Mouse (Mus musculus) urinary bladder, postnatal 36 days (tissue): Measurements from ENCODE around the gene Ssr1.
A peak's percentile ranks its signal among the peaks of the same experiment; 100 is the strongest.

Experiments
- DNase-seq, 2 experiments: peaks; one replicate each; pipeline ENCODE4 v3.0.0; 2022; ENCODE audit warnings: low spot score in 2 of 2, mixed read lengths in 1 of 2

Gene Ssr1

DNA sequence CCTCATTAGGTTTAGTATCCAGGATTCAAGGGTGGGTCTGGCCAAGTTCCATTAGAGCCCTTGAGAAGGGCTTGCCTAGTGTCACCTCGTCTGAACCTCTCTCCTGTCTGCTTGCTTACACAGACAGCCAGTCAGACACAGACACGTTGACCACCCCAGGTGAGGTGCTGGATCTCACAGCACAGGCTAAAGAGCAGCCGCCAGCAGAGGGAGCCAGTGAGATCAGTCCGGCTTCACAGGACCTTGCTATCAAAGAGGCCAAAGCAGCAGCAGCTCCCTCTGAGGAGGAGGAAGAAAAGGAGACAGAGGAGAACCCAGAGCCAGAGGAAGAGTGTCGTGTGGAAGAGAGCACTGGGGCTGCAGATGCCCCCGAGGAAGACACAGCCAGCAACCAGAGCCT, 47.3 kb downstream of the Ssr1 start:
- peak; percentile 75 to 78 for DNase-seq

DNA sequence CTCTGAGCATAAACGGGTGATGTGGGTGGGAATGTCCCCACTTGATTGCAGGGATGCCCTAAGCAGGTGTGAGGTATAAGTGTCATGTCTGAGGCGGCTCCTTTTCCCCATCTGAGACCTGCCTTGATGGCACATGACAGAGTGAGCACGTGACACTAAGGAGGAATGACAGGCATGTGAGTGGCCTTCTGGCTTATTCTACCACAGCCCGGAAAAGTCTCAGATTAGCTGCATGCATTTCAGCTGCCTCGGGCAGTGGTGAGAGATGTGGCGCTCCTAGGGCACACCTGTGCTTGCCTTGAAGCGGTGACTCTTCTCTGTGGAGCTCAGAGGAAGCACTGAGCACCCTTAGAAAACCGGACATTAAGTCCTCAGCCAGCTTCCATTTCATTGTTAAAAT, 48.6 kb downstream of the Ssr1 start:
- DNase-seq: no peak

DNA sequence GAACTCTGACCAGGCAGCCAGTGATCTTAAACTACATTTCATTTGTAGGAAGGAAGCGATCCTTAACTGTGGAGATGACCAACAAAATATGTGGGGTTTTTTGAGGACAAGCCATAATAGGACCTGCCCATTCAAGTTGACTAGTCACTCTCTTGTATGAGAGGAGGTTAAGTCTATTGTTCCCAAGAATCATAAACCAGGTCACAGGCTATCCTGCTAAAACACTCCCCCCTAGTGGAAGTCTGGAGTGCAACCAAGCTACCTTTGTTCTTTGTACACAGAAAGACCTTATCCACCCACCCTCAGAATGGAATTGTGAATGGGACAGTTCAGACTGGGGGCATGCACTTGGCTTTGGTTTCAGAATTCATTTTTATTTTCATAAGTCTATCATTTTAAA, 49.7 kb downstream of the Ssr1 start:
- DNase-seq: no peak

DNA sequence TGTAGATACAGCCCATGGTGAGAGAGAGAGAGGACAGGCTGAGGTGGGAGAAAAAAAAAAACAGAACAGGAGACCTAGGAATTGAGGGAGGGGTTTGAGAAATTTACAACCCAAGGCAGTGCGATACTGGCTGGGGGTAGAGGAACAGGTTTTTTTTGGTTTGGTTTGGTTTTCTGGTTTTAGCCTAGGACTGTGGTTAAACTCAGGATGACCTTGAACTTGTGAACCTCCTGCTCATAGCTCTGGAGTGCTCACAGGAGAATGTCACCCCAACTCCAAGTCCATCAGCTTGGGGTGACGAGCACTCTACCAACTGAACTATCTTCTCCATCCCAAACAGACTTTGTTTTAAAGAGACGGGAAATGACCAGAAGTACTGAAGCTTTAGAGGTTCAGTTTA, 50.6 kb downstream of the Ssr1 start:
- DNase-seq: no peak

DNA sequence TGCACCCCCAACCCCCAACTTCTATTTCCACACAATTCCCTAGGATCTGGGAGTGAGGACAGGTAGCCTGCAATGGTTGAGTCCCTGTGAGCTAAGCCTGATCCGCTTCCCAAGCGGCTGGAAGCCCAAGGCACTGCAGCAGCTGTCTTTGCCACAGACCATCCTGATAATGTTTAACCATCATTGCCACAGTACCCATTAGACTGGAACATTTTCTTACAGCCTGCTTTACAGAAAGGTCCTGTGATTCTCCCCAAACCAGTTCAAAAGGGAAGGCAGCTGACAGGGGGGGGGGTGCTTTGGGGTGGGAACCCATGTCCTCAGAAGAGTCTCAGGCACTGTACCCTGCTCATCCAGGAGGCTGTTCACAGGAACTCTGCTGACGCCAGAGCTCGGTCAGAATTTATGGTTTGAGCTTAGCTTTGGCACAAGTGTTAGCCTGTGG, 51.1 kb downstream of the Ssr1 start:
- no peak for DNase-seq

DNA sequence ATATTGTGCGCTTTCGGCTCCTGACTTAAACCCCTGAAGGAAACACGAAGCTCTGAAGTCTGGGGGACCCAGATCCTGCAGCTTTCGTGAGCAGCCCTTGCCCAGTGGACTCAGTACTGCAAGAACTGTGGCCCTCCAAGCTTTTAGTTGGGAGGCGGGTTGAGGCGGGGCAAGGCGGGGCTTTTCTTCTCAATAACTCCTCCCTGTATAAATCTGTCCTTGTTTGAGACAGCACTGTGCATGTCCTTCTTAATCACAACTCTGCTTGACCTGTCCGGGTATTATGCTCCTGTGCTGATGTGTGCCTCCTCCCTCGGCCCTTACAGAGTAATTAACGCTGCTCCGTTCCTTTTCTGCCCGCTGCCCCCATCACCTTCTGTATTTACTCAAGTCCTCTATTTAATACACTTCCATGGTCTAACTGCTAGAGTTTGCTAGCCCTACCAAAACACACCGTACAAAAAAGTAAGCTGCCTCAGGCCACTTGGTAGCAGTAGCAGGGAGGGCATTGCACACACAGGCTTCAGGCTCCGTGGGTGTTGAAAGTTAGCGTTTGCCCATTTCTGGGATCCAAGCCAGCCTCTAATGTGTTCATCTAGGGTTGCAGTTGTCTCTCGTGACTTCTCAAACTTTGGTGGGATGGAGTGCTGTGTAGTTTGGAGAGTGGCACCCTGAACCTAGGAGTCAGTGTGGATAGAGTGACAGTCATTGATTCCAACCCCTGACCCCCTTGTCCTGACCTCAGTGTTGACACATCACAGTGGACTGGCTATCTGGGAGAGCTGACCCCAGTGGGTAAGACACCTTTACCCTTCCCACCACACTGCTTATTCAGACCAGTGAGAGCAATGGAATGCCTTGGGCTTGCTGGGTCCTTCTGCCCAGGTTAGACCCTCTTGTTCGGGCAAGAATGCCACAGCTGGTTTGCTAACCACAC, 51.8 kb downstream of the Ssr1 start:
- no peak for DNase-seq

DNA sequence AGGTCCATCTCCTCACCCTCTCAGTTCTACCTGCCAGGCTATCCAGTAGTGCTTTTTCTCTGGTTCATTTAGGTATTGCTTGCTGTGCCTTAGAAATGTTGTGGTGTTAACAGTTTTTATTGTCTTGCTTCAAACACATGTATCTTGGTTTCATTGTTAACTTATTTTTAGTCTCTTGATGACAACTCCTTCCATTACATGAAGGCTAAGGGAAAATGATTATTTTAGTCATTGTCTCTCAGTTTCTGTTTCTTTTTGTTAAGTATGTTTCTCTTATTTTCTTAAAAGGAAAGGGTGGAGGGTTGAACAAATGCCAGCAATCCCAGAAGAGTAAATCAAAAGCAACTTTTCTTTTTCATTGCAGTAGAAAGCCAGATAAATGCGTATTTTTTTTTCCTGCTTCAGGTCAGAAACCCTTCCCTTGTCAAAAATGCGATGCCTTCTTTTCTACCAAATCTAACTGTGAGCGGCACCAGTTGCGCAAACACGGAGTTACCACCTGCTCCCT, 52.8 kb downstream of the Ssr1 start:
- no peak for DNase-seq

DNA sequence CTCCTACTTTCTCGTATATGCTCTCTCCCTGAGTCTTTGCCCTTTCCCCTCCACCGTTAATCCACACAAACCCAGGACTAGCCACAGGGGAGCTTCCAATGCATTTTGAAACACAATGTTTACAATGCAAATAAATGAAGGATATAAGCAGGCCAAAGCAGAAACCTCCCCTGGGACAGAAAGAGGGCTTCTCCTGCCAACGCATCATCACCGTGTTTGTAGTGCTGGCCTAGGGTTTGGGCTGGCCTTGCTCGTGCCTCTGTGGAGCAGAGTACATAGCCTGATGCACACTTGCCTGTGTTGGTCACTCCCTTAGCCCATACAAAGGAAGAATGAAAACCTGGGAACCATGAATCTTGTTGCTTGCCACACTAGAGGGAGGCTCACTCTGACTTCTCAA, 53.4 kb downstream of the Ssr1 start:
- DNase-seq: no peak

DNA sequence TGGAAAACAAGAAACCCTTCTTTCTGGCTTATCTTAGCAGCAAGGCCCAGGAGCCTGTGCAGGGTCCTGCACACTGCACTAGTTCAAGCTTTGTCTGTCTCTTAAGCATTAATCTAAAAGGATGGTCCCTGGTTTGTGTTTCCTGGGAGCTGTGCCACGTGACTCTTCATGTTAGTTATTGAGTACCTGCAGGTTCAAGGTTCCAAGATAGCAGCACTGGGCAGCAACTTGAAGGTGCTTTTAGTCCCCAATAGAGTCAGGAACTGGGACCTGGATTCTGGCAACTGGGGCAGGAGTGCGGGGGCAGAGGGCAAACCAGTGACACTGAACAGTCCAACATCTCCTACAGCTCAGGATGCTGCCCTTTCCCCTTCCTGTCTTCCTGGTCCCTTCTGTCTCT, 53.9 kb downstream of the Ssr1 start:
- DNase-seq: no peak

DNA sequence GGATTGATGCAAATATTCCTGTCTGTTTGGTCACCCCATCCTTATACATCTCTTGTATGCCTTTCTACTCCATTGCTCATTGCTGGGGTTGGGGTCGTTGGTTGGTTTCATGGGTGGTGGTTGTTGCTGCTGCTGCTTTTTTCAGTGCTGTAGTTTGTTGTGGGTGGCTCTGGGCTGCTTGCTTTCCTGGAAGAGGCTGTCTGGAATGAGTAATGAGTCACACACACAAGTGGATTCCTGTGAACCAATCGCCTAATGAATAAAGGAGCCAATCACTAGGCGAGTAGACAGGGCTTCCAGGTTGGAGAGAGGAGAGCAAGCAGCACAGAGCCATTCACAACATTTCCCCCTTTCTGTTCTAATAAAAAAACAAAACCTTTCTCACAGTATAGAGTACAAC, 57.7 kb downstream of the Ssr1 start:
- DNase-seq: no peak

DNA sequence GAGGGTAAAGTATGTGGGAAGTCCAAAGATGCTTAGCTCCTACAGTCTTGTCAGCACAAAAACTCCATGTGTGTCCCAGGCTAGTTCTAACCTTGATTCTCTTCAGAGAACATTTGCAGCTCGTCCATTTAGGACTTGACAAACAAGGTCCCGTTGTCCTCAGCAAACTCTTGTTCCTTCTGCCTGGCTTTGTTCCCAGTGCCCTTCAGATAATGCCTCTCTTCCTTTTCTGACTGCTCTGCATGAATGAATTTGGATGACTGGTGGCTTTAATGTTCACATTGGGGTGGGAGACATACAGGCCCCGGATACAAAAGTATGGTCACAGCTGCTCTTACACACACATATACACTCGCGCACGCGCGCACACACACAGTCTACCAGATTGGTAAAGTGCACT, 59.1 kb downstream of the Ssr1 start:
- no peak for DNase-seq

DNA sequence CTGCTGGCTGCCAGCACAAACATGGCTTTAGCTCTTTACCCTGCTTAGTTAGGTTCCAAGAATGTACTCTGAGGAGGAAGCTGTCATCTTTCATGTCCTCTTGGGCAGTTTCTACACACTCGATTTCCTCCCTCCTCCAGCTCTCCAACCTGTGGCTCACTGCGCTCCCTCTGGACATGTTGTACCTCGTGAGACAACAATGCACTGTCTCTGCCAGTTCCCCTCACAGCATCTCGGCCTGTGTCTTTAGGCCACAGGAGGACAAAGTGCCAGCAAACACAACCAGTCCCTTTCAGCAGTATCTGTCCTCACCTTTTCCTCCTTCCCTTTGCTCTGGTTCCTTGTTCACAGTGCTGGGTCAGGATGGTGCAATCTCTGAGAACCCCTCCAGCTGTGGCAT, 59.9 kb downstream of the Ssr1 start:
- no peak for DNase-seq

DNA sequence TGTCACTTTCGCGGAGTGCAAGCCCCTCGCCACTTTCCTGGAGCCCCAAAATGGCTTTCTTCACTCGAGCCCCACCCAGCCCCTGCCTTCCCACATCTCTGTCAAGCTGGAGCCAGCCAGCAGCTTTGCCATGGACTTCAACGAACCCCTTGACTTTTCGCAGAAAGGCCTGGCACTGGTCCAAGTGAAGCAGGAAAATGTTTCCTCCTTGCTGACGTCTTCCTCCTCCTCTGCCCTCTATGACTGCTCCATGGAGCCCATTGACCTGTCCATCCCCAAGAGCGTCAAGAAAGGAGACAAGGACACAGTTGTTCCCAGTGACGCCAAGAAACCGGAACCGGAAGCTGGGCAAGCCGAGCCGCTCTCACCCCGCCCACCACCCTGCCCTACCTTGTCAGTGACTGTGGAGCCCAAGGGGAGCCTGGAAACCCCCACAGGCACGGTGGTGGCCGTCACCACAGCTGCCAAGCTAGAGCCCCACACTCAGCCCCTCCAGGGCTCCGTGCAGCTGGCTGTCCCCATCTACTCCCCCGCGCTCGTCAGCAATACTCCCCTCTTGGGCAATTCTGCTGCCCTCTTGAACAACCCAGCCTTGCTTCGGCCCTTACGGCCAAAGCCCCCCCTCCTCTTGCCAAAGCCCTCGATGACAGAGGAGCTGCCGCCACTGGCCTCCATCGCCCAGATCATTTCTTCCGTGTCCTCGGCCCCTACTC, 62.7 kb downstream of the Ssr1 start:
- no peak for DNase-seq

DNA sequence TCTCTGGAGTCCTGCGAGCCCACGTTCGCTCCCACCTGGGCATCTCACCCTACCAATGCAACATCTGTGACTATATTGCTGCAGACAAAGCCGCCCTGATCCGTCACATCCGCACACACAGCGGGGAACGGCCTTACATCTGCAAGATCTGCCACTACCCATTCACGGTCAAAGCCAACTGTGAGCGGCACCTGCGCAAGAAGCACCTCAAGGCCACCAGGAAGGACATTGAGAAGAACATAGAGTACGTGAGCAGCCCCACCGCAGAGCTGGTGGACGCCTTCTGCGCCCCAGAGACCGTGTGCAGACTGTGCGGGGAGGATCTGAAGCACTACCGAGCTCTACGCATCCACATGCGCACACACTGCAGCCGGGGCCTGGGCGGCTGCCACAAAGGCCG, 63.4 kb downstream of the Ssr1 start:
- DNase-seq: no peak

DNA sequence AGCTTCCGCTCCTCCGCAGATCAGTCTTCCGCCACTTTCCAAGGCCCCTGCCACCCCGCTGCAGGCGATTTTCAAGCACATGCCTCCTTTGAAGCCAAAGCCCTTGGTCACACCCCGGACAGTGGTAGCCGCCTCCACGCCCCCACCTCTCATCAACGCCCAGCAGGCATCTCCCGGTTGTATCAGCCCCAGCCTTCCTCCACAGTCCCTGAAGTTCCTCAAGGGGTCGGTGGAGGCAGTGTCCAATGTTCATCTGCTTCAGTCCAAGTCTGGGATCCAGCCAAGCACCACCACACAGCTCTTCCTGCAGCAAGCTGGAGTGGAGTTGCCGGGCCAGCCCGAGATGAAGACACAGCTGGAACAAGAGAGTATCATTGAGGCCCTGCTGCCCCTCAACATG, 63.9 kb downstream of the Ssr1 start:
- DNase-seq: no peak

DNA sequence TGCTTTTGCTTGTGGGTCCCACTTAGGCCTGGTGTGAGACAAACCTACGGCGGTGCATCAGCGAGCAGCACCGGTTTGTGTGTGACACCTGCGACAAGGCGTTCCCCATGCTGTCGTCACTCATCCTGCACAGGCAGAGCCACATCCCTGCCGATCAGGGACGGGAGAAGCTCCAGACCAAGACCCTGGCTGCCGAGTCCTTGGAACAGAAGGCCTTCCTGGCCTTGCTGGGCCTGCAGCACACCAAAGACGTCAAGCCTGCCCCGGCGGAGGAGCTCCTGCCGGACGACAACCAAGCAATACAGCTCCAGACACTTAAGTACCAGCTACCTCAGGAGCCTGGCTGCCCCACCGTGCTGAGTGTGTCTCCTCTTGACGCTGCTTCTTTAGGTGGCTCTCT, 64.5 kb downstream of the Ssr1 start:
- DNase-seq: no peak

DNA sequence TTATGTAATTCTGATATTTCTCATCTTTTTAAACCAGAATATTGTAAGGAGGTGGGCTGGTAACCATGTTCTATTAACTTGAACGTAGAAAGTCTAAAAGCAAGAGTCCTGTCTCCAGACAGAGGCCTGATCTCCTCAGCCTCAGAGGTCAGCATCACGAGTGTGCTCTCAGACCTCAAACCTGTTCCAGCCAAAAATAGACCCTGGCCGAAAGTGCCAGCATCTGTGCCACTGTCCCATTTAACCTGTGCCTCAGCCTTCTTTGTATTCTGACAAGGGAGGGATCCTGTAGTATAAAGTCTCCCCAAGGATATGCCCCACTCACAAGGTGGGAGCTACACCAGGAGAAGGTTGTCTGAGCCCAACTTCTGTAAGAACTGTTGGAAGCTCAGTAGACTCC, 67.6 kb downstream of the Ssr1 start:
- no peak for DNase-seq

DNA sequence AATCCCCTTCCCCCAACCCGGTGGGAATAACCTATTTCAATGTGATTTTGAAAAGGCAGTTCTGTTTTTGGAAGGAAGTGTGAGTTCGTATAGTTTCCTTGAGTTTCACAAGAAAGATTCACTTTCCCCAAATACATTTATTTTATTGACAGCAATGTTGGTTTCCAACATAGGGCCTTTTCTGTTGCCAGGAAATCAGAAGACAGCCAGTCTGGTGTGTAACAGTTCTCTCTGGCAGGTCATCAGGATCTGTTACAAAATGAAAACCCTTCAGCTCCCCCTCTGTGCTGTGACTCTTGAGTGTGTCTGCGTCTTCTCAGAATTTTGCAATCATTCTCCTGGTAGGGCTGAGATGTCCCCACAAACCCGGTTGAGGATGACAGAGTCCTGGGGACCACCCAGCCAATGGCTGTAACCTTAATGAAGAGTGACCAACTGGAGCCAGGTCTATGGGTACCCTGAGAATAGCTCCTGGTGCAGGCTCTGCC, 69.5 kb downstream of the Ssr1 start:
- no peak for DNase-seq

DNA sequence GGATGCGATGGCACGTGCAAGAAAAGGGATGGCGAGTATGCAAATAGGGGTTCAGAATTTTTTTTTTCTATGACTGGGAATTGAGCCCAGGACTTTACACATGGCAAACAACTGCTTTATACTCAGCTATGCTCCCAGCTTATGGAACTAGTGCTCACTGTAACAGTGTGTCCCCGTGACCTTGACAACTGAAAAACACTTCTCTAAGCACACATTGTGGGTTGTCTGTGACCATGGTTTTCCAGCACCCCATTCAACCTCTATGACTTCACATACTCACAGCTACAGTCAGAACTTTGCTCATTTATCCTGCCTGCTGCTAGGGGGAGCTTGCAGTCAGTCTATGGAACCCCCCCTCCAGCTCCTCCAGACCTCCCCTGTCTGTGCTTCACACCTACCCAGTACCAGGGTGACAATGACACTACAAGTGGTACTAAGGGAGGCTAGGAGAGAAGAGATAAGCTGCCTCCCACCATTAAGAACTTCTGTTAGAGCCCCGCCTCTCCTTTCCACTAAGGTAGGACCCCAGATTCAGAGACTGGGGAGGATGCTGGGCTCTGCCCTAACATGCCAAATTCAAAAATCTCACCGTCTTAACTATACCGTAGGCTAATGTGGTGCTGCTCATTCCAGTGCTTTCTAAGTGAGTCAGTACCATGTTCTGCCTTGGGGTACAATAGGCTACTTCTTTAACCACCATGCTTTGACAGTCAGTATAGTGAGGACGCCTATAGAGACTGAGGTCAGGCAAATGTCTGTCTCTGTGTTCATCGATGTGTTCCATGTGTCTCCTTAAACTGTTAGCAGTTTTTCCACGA, 70.2 kb downstream of the Ssr1 start:
- DNase-seq: no peak

DNA sequence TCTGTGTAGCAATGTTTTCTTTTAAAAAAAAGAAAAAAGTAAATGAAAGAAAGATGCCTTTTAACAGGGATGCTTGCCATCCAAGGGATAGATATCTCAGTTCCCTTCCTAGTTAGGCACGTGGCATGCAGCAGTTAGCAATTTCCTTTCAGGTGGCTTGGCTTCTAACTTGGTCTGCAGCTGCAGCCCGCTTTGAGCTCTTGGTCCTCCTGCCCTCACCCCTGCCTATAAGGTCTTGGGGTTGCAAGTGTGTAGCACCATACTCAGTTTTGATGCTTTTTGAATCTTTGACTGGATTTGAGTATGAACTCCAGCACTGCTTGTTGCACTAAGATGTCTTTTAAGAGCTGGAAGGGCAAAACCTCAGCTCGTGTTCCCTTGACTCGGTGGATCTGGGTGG, 70.9 kb downstream of the Ssr1 start:
- DNase-seq: no peak

DNA sequence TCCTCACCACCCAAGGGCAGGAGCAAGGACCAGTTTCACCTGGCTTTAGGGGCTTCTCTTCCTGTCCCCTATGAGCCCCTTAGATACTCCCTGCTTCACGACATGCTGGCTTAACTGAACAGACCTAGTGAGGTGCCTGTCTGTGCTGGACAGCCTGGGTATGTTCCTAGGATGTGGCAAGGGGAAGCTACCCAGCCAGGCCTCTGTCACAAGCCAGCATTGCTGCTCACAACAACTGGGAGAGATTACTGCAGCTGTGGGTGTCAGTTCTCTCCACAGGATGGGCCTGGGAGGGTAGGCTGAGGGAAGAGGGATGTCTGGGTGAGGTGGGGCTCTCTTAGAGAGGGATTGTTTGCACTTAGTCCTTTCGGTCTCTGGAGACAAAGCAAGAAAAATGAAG, 73.3 kb downstream of the Ssr1 start:
- DNase-seq: no peak

DNA sequence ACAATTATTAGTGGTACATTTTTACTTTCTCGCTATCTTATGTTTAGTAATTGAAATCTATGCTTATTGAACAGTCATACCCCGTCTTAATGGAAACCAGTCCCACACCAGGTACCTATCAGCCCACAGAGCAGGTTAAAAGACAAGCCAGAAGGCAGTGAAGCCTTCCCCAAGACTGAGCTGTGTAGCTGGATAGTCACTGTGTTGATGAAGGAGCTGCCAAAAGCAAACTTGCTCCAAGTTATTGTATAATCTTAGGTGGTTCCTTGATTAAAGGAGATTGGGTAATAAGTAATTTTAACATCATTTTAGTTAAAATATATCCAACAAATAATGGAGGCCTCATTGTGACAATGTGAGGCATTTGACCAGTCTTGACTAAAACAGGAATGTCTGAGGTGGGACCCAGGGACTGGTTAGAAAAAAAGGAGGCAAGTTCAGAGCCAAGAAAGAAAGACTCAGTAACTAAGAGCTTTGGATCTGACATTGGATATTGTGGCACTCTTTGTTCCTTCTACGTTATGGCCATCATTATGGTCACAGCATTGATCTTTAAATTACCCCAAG, 74.2 kb downstream of the Ssr1 start:
- no peak for DNase-seq
